Mouse (Mus musculus): ENCODE results near the gene Exosc3. TPM values are rescaled to one million over a fixed set of nuclear protein-coding genes. Genes with fewer than 3 reads are reported as not detected.

Gene Exosc3
- 83.3 TPM for polyA plus RNA-seq (2017; shearing (Covaris generic))

GRCm38 (mm10) chr4:45342286-45343155, at the start of gene Exosc3:
Exosc3 (minus strand) TSS chr4:45342732.

GRCm38 (mm10) chr4:45341669-45342249, 773 bp downstream of the Exosc3 start, which contains the start of gene Dcaf10:
Dcaf10 (plus strand) TSS chr4:45342101.

GRCm38 (mm10) chr4:45296662-45297564, 45.6 kb downstream of the Exosc3 start, which contains the start of gene Trmt10b:
Trmt10b (plus strand) TSS chr4:45297127.

Other genes with a start within 250 kb of the Exosc3 start
- 60.7 TPM for gene Tomm5, start 234.6 kb downstream of the Exosc3 start, polyA plus RNA-seq (2017; shearing (Covaris generic))
- not detected for gene Frmpd1, start 157.9 kb downstream of the Exosc3 start, polyA plus RNA-seq (2017; shearing (Covaris generic))
- 9.5 TPM for gene Trmt10b, start 45.6 kb downstream of the Exosc3 start, polyA plus RNA-seq (2017; shearing (Covaris generic))
- gene Dcaf10, start 631 bp downstream of the Exosc3 start, polyA plus RNA-seq (2017; shearing (Covaris generic)) = 20.4 TPM
- 36.2 TPM for gene Slc25a51, start 66.0 kb upstream of the Exosc3 start, polyA plus RNA-seq (2017; shearing (Covaris generic))
- 1.4 TPM for gene Shb, start 189.7 kb upstream of the Exosc3 start, polyA plus RNA-seq (2017; shearing (Covaris generic))

Measured in effector memory CD4-positive, alpha-beta T cell, adult 5 months (primary cell).